Mouse (Mus musculus) c-Kit-positive CD71-negative TER-119-negative erythroid progenitor cells, embryonic 14.5 days (primary cell): ENCODE results near the gene Arid5b.

Experiments
- DNase-seq: peaks from one replicate; pipeline ENCODE4 v3.0.0-alpha.2; 2013; ENCODE audit warnings: low read depth

The Arid5b gene

GRCm38 (mm10) chr10:68136480-68137083, 142.0 kb downstream of the Arid5b start:
- peak; percentile 26 for DNase-seq

GRCm38 (mm10) chr10:68136051-68136450, 142.5 kb downstream of the Arid5b start:
- no peak for DNase-seq

DNA sequence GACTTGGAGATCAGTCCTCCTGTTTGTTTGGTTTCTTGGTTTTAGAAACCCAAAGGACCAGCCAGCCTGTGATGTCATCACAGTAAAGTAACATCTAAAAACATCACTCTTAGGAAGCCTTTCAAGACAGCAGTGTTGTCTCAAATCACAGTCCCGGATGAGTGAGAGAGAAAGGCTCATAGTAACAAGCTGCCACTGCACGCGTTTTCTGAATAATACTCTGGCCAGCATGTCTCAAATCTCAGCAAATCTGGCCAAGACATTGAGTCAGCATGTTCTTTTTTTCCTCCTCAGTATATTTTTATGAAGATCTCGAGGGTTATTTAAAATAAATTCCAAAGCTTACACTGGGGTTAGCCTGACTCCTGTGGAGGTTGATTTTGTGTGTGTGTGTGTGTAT, 143.1 kb downstream of the Arid5b start:
- DNase-seq: no peak

- no peak for DNase-seq
Observed at GRCm38 (mm10) chr10:68134549-68134948, 144.0 kb downstream of the Arid5b start.

DNA sequence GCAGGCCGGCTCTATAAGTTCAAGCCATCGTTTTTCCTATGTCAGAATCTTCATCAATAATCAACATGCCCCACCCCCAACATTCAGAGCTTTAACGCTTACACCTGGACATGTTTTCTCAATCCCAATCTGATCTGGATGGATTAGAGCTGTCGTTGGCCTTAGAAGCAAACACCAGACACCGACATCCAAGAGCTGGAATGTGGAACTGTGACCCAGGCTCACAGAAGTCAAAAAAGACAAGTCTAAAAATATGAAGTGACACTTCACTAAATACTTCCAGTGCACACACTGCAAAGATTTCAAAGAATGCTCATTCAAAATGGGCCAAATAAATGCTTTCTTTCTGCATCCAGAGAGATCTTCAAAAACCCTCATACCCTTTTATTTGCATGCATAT, 144.5 kb downstream of the Arid5b start:
- DNase-seq: no peak

GRCm38 (mm10) chr10:68132636-68133035, 145.9 kb downstream of the Arid5b start:
- DNase-seq: no peak

DNA sequence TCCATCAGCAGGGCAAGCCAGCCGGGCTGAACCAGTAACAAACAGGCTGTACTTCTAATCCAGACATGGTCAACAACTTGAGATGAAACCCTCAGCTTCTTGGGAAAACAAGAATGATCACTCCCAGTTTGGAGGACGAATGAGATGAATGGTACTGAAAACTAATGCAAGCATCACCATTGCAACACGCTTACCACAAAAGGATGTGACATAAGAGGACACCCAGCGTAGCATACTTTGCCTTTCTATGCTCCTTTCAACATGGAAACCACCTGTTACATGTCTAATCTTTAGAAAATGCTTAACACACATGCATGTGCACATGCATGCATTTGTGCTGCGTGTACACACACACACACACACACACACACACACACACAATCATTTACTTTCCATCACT, 146.4 kb downstream of the Arid5b start:
- DNase-seq: no peak

DNA sequence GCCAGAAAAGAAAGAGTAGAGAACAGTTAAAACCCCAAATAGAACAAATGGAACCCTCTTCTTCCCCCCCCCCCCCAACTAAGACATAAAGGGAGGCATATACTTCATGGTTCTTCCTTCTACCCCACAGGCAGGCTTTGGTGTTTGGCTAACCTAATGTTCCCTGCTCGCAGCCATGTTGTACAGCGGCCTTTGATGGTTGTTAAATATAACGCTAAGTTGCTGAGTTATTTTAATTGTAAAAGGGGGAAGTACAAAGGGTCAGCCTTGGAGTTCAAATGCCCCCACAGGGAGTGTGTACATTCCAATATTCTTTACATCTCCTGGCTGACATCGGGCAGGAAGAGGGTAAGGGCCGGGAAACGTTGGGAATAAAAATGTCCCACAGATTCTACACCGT, 148.9 kb downstream of the Arid5b start:
- DNase-seq: no peak

DNA sequence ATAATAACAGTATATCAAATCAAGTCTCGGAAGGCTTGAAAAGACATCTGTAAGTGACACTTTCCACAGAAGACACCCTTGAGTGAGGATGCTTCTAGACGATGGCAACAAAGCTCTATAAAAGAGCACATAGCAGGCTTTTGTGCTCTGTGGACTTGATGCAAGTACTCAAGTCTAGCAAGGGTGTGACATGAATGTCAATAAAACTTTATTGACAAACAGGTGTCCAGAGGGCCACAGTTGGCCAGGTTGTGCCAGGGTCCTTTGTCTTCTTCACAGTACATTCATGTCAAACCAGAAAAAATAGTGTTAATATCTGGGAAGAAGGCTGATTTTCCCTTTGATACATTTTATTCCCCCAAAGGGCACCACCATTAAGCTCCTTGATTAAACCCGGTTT, 149.5 kb downstream of the Arid5b start:
- DNase-seq: no peak

DNA sequence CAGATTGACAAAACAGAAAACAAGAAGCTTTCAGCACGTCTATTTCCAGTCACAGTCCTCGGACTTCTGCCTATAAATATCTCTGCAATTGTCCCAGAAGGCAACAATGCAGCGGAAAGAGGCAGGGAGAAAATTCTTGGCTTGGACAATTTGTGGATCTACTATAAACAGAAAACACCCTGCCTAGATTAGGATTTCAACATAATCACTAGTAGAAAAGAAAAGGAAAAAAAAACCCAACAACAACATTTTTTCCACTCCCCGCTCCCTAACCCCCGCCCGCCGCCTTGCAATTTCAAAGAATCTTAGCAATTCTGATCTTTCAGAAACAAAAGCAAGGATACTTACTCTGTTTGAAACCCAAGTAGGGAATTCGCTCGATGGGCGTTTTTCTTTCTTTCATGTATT, 150.1 kb downstream of the Arid5b start:
- DNase-seq: no peak

DNA sequence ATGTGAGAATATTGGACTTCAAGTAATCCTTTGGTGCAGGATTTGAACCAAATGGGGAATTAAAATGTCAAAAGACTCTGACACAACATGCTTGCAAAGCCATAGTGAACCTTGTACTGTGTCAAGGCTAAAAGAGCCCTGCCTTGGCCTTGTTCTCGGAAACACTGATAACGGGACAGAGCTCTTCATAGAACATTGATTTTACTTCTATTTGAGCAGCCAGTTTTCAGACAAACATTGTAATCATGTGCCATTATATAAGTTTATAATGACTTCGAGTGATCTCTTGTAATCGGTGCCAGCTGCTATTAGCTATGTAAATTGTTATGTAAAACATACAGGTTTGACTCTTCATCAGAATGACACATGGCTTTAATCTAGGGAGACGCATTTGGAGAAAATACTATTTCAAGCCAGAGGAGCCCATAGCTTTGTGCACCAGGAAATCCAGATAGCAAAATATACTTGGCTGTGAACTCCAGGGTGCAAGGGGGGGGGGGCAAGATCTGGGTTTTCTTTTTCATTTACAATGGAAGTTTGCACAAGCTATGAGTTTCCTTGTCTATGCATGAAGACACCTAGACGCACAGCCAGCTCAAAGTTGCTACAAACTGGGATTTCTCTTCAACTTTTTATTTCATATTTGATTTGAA, 150.8 kb downstream of the Arid5b start:
- no peak for DNase-seq

DNA sequence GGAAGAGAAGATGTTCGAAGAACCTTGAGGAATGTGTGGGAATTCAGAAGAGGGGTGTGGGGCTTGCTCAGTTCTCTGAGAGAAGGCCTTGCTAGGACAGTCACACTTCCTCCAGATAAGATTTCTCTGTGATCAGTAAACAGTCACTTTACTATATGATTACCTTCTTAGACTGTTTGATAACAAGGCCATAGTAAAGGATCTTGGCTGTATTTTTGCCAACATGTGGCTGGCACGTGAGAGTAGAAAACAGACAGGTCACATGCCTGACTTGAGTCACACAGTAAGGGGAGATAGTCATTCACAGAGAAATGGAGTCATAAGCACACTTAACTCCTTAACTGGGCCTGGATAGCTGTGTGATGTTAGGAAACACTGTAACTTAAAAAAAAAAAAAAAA, 151.4 kb downstream of the Arid5b start:
- DNase-seq: no peak

- DNase-seq: no peak
Observed at GRCm38 (mm10) chr10:68126551-68126950, 152.0 kb downstream of the Arid5b start.

- no peak for DNase-seq
Observed at GRCm38 (mm10) chr10:68125919-68126550, 152.5 kb downstream of the Arid5b start.

- peak; percentile 35 for DNase-seq
Observed at GRCm38 (mm10) chr10:68124985-68125384, 153.6 kb downstream of the Arid5b start.

GRCm38 (mm10) chr10:68123446-68123845, 155.1 kb downstream of the Arid5b start:
- no peak for DNase-seq

DNA sequence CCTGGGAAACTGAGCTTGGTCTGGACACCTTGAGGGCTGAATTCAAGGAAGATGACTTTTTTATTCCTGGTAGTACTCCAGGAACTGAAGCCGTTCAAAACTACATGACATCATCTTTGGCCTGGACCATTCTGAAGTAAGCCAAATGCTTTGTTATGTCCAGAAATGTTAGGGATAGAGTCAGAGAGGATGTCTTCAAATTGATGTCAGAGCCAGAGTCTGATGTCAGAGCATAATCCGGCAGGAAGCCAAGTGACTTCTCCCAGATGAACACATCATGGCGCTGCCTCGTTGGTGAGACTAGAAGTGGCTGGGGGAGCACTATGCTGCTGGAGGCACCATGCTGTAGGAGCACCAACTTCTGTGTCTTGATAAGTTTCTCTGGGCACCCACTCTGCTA, 156.6 kb downstream of the Arid5b start:
- DNase-seq: no peak

DNA sequence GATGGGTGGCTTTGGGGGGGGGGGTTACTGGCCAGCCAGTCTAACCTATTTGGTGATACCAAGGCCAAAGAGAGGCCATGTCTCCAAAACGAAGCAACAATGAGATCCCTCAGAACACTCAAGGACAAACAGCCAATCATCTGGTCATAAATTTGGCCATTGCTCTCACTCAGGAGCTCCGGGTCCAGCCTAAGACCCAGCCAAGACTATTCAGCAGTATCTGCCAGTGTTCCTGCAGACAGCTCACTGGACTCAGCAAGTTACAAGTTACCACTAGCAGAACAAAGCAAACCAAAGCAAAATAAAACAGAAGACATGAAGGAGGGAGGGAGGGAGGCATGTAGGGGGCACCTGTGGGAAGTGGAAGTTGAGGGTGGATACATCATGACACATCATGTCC, 157.3 kb downstream of the Arid5b start:
- DNase-seq: no peak

DNA sequence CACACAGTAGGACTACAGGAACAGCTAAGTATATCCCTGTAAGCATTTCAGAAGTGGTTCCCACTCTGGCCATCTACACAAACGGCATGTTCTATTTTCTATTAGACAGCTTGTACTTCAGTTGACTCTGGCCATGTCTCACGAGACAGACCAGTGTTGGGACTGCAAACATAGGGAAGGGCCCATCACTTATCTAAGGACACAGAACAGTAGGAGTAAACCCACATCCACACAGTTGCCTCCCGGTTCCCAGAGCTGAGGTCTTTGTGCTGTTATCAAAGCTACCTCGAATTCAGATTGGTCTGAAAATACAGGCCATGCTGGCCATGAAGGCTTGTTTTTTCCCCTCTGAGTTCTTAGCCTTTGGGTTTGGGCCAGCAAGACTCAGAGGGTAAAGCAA, 158.5 kb downstream of the Arid5b start:
- no peak for DNase-seq

DNA sequence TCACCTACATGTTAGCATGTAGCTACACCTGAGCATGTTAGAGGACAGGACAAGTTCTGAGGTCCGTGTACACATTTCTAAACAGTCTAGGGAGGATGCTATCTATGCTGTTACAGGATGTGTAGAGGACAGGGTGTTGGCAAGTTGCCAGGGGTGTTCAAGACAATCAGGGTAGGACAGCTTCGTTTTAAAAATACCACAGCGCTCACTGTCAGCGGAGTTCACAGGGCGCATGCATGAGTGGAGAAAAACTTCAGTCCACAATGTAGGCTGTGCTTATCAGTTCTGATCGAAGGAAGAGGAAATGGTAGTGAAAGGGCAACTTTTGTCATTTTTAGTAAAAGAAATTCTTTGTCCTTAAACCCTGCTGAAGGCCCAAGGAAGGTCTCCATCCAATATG, 159.3 kb downstream of the Arid5b start:
- peak; percentile 24 for DNase-seq

DNA sequence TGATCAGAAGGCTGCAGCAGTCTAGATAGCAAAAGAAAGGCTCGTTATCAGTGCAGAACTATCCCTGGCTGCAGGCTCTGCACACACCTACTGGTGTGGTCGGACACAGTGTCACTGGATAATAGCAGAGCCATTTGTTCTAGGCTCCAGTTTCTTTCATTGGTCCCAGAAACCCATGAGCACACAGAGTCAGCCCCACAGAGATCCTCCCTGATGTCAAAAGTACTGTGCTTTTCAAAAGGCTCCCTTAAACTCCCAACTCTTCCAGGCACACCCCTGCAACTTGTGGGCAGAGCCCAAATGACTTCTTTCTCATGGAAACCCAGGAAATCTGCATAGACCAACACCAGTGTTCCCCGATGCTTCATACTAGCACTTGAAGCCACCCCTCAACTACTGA, 163.6 kb downstream of the Arid5b start:
- DNase-seq: no peak

DNA sequence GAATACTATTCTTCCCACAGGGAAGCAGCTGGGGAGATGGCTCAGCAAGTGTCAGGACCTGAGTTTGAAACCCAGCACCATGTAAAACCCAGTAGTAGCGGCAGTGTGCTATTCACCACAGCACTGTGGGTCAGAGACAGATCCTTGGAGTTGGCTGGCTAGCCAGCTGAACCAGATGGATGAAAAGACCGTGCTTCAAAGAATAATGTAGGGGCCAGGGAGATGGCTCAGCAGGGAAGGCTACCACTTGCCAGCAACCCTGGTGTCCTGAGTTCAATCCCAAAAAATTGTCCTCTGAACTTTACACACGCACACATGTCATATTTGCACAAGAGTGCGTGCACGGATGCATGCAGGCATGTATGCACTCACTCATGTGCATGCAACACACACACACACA, 164.9 kb downstream of the Arid5b start:
- DNase-seq: no peak

GRCm38 (mm10) chr10:68112983-68113382, 165.6 kb downstream of the Arid5b start:
- DNase-seq: no peak

- DNase-seq: no peak
Observed at GRCm38 (mm10) chr10:68110607-68111006, 167.9 kb downstream of the Arid5b start.
